Mouse (Mus musculus) heart, adult 2 months (tissue): ENCODE measurements around the gene Zswim5. TPM values are rescaled to one million over a fixed set of nuclear protein-coding genes. Genes with fewer than 3 reads are reported as not detected.
A peak's percentile ranks its signal among the peaks of the same experiment; 100 is the strongest.

ENCODE experiments used
- DNase-seq, 2 experiments: peaks; one replicate each; pipeline ENCODE4 v3.0.0; 2021
- H3K27ac ChIP-seq: fragments of 200-600 bp; 2 replicates; pipeline ENCODE4 v1.8.1; 2022
- H3K27me3 ChIP-seq: fragments of 200-500 bp; 2 replicates; pipeline ENCODE4 v1.6.1; 2012; ENCODE audit warnings: mild to moderate bottlenecking, low read length, inconsistent platforms, mixed read lengths; ENCODE audit not compliant: control insufficient read depth, insufficient read depth
- H3K36me3 ChIP-seq: fragments of 200-500 bp; 2 replicates; pipeline ENCODE4 v1.6.1; 2012; ENCODE audit warnings: low read length, inconsistent platforms; ENCODE audit not compliant: control insufficient read depth, insufficient read depth
- H3K4me1 ChIP-seq: fragments of 200-500 bp; 2 replicates; pipeline ENCODE4 v1.6.1; 2011; ENCODE audit warnings: low read length; ENCODE audit not compliant: control insufficient read depth, insufficient read depth
- H3K4me3 ChIP-seq: fragments of 200-600 bp; 2 replicates; pipeline ENCODE4 v1.8.1; 2022
- H3K79me2 ChIP-seq: fragments of 200-500 bp; replicated peaks from 2 replicates; pipeline ENCODE4 v1.6.1; 2012; ENCODE audit warnings: mild to moderate bottlenecking, inconsistent platforms, low read length, moderate library complexity, mixed read lengths; ENCODE audit not compliant: control insufficient read depth, insufficient read depth
- H3K9ac ChIP-seq: fragments of 200-500 bp; 2 replicates; pipeline ENCODE4 v1.6.1; 2012; ENCODE audit warnings: low read depth, mild to moderate bottlenecking, control low read depth, inconsistent platforms, low read length, mixed read lengths
- CTCF ChIP-seq: fragments of 200-600 bp; IDR thresholded peaks from 2 replicates; pipeline ENCODE4 v1.8.1; 2022; ENCODE audit warnings: antibody characterized with exemption, mild to moderate bottlenecking, moderate library complexity
- EP300 ChIP-seq: fragments of 200-500 bp; IDR thresholded peaks from 2 replicates; pipeline ENCODE4 v1.6.1; 2011; ENCODE audit warnings: low read depth, low read length, control low read depth; ENCODE audit not compliant: insufficient read depth
- POLR2A ChIP-seq: fragments of 200-500 bp; IDR thresholded peaks from 2 replicates; pipeline ENCODE4 v1.6.1; 2011; ENCODE audit warnings: mild to moderate bottlenecking, low read depth, low read length, control low read depth; ENCODE audit not compliant: insufficient read depth
- WGBS: fragments of 180-500 bp; shearing (Covaris S2); methylation state at CpG from one replicate; pipeline ENCODE4 v1.1.7; 2018; 5-methylcytosine and 5-hydroxymethylcytosine counted together
- intact Hi-C: fragments of 180-260 bp; cut with DNase I; formaldehyde crosslinking; loops from one replicate; pipeline ENCODE4 v1.15.1; 2025
- polyA plus RNA-seq: library from polyadenylated mRNA; depleted of rRNA; stranded (reverse); fragments of >200 nt; gene quantifications from 2 replicates; pipeline ENCODE4 v1.2.3, GENCODE M21; 2012
- total RNA-seq, 2 experiments: library from RNA; stranded (reverse); gene quantifications; 2 replicates each; pipeline ENCODE4 v1.2.3; 2021

Zswim5 gene
- total and polyA plus RNA-seq, 3 experiments, result 0.86 to 1.0 (median 1.0) TPM

DNA sequence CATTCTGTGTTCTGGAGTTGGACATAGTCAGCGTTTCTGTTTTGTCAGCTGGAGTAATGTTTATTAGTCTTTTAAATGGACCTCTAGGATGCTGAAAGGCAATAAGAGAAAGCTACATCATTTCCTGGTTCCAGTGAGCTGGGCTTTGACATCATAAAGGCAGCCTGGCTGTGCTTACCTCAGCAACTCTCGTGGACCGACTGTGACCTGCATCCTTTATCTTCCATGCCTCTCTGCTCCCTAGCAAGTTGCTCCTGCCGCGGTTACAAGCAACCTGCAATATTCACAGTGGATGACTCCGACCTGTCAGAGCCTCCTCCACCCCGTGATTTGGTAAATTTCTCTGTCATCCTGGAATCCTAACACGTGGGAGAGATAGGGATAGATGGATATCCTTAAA is 15.2 kb upstream of the Zswim5 start:
- TF ChIP-seq CTCF, result no peak
- TF ChIP-seq EP300, result no peak
- DNase-seq, result no peak
- no peaks in the 10 kb centered on the region for H3K4me1 ChIP-seq
- intact Hi-C loops, result no loop called here
- H3K36me3 ChIP-seq, result no peaks in the 10 kb centered on the region
- H3K9ac ChIP-seq, result no peak overlapping the region
- H3K4me3 ChIP-seq, result no peak overlapping the region
- H3K27me3 ChIP-seq, result no peaks in the 10 kb centered on the region
- no peak overlapping the region for H3K27ac ChIP-seq
- H3K79me2 ChIP-seq, result no peaks in the 10 kb centered on the region
- 46% methylated on average over 8 of the region's 8 CpGs for WGBS

DNA sequence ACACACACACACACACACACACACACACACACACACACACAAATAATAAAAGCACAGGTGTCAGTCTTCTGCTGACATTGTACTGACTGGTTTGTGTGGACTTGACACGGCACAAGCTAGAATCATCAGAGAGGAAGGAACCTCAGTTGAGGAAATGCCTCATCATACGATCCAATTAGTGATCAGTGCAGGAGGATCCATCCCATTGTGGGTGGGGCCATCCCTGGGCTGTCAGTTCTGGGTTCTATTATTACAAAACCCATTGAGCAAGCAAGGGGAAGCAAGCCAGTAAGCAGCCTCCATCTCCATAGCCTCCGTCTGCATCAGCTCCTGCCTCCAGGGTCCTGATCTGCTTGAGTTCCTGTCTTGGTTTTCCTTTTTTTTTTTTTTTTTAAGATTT is 7.3 kb upstream of the Zswim5 start:
- Histone ChIP-seq H3K4me1 (no peaks in the 10 kb centered on the region), H3K36me3 (no peaks in the 10 kb centered on the region), H3K4me3 (no peak overlapping the region), H3K79me2 (no peaks in the 10 kb centered on the region), H3K27me3 (0 out of 2 replicates have a peak, but pooled peaks cover 2% of the 10 kb centered on the region), H3K9ac (no peak overlapping the region), H3K27ac (no peak overlapping the region)
- TF ChIP-seq CTCF (no peak), POLR2A (no peak), EP300 (no peak)
- intact Hi-C loops, result no loop called here
- 47% methylated on average over 3 of the region's 3 CpGs for WGBS
- DNase-seq, result no peak

DNA sequence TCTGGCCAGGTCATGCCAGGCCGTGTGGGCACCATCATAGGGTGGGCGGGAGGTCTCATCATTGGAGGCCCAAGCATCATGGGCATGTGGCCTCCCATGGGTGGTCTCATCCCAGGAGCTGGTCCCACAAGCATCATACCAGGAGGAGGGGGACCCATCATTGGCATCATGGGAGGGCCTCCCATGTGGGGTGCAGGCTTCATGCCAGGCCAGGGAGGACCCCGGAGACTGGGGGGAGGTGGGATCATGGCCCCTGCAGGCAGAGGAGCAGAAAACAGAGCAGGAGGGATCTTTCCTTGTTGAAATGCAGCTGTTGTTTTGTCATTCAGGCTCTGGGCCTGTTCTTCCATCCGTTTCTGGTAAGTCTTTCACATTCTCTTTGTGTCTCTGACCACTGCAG is 2.6 kb upstream of the Zswim5 start:
- no peaks in the 10 kb centered on the region for H3K79me2 ChIP-seq
- H3K4me1 ChIP-seq, result no peaks in the 10 kb centered on the region
- 0 out of 2 replicates have a peak, but pooled peaks cover 3% of the 10 kb centered on the region for H3K27me3 ChIP-seq
- no peak for DNase-seq
- no peak overlapping the region for H3K4me3 ChIP-seq
- H3K9ac ChIP-seq, result no peak overlapping the region
- WGBS, result 91% methylated on average over 4 of the region's 4 CpGs
- H3K36me3 ChIP-seq, result no peaks in the 10 kb centered on the region
- intact Hi-C loops, result no loop called here
- H3K27ac ChIP-seq, result no peak overlapping the region
- TF ChIP-seq EP300 (no peak), CTCF (no peak)

DNA sequence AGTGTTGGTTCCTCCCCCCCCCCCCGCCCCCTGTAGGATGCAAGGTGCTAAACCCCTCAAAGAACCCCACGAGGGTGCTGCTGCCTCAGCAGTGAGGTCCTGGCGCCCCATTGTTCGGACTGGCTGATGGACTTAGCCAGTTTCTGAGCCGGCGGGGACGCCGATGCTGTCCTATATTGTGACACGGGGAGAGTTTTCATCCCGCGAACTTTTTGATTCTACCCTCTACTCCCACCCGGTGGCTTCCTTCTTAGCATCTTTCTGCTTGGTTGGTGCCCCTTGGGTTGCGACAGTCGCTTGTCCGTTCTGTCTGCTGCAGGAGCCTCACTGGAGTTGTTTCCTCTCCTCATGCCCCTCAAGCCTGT is 564 bp upstream of the Zswim5 start:
- Histone ChIP-seq H3K4me3 (peak overlapping the region; percentile 73), H3K9ac (peak overlapping the region; percentile 81), H3K36me3 (no peaks in the 10 kb centered on the region), H3K27ac (peak overlapping the region; percentile 28; the same call in 1 of the 2 replicates), H3K79me2 (no peaks in the 10 kb centered on the region), H3K4me1 (no peaks in the 10 kb centered on the region), H3K27me3 (0 out of 2 replicates have a peak, but pooled peaks cover 3% of the 10 kb centered on the region)
- intact Hi-C loops, result no loop called here
- TF ChIP-seq POLR2A (no peak), CTCF (0 out of 2 replicates have a peak, but pooled peaks have one; percentile 20), EP300 (no peak)
- 0% methylated on average over 15 of the region's 15 CpGs for WGBS
- no peak for DNase-seq

DNA sequence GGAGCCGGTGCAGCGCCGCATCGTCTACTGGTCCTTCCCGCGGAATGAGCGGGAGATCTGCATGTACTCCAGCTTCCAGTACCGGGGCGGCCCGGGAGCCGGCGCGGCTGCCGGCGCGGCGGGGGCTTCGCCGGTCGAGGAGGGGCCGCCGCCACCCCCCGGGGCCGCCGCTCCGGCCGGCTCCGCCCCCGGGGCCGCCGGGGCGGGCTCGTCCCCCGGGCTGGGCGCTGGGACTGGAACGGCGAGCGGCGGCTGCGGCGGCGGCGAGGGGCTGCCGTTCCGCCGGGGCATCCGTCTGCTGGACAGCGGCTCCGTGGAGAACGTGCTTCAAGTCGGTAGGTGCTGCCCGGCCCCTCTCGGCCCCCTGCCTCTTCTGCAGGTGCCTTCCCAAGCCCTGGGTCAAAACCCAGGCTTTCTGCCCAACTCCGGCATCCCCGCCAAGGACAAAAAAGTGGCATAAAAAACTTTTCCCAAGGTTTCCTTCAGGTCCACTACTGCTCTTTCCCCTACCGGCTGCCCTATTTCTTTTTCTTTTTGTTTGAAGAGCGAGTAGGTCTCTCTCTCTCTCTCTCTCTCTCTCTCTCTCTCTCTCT is 649 bp downstream of the Zswim5 start:
- H3K4me1 ChIP-seq, result no peaks in the 10 kb centered on the region
- 0 out of 2 replicates have a peak, but pooled peaks cover 3% of the 10 kb centered on the region for H3K27me3 ChIP-seq
- H3K27ac ChIP-seq, result no peak overlapping the region; the same call in 1 of the 2 replicates
- intact Hi-C loops, result no loop called here
- H3K36me3 ChIP-seq, result no peaks in the 10 kb centered on the region
- TF ChIP-seq POLR2A (no peak), CTCF (no peak), EP300 (no peak)
- H3K4me3 ChIP-seq, result peak overlapping the region; percentile 73
- no peak for DNase-seq
- H3K9ac ChIP-seq, result peak overlapping the region; percentile 81
- WGBS, result 2% methylated on average over 57 of the region's 57 CpGs
- no peaks in the 10 kb centered on the region for H3K79me2 ChIP-seq

DNA sequence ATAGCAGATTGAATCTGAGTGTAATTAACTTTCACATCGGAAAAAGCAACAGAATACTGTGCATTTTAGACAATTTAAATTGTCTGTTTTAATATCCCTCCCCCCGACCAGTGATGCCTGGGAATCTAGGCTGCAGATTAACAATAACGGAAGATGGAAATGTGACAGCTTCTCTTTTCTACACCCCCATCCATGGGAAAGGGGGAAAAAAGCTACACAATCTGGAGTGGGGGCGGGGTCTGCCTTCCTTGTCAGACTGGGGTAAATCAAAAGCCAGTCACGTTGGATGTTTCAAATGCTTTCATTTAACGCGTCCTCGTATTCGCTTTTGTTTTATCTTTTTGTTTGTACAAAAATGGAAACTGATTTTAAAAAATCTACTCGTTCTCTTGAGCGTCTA is 1.3 kb downstream of the Zswim5 start:
- TF ChIP-seq POLR2A, result no peak
- no peak for TF ChIP-seq EP300
- TF ChIP-seq CTCF, result no peak
- Histone ChIP-seq H3K4me3 (no peak overlapping the region), H3K27ac (no peak overlapping the region), H3K27me3 (0 out of 2 replicates have a peak, but pooled peaks cover 3% of the 10 kb centered on the region), H3K36me3 (no peaks in the 10 kb centered on the region), H3K9ac (no peak overlapping the region), H3K4me1 (no peaks in the 10 kb centered on the region), H3K79me2 (no peaks in the 10 kb centered on the region)
- DNase-seq, result no peak
- WGBS, result 19% methylated on average over 11 of the region's 11 CpGs
- intact Hi-C loops, result no loop called here
